Mouse (Mus musculus) heart, adult 2 months (tissue): Measurements from ENCODE around the gene Zfp689.

Experiments used
- CTCF ChIP-seq: fragments of 200-600 bp; IDR thresholded peaks from 2 replicates; pipeline ENCODE4 v1.8.1; 2022; ENCODE audit warnings: antibody characterized with exemption, mild to moderate bottlenecking, moderate library complexity
- EP300 ChIP-seq: fragments of 200-500 bp; IDR thresholded peaks from 2 replicates; pipeline ENCODE4 v1.6.1; 2011; ENCODE audit warnings: low read depth, low read length, control low read depth; ENCODE audit not compliant: insufficient read depth
- POLR2A ChIP-seq: fragments of 200-500 bp; IDR thresholded peaks from 2 replicates; pipeline ENCODE4 v1.6.1; 2011; ENCODE audit warnings: mild to moderate bottlenecking, low read depth, low read length, control low read depth; ENCODE audit not compliant: insufficient read depth

GRCm38 (mm10) chr7:127392251-127392824, 56.6 kb downstream of the Zfp689 start:
- TF ChIP-seq CTCF: no peak
- no peak for TF ChIP-seq EP300
- TF ChIP-seq POLR2A: no peak
